Mouse (Mus musculus) MN1 (cell line): ENCODE data around the gene Rps6kb2.
A peak's percentile ranks its signal among the peaks of the same experiment; 100 is the strongest.

Experiments
- DNase-seq: peaks from one replicate; pipeline ENCODE4 v3.0.0-alpha.2; 2016; ENCODE audit warnings: low spot score

The Rps6kb2 gene

DNA sequence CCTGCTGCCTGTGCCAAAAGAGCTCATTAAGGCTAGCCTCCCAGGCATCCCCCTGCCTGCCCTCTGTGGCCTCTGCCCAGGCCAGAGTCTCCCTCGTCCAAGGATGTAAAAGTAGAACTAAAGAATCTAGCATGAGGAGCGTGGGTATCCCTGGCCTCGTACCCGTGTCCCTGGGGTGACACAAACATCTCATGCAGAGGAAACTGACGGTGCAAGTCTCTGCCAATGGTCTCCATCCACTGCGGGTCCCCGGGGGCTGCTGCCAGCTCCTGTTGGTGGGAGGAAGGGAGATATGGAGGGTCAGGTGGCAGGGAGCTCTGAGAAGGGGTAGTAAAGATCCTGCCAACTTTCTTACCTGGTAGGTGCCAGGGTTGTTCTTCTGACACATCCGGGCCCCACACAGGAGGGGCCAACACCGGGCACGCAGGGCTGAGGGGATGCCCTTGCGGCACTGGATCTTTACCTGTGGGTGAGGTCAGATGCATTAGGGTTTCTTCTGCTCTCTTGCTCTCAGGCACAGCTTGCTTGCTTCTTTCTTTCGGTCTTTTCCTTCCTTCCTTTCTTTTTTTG lies 26.0 kb upstream of the Rps6kb2 start:
- DNase-seq: no peak

DNA sequence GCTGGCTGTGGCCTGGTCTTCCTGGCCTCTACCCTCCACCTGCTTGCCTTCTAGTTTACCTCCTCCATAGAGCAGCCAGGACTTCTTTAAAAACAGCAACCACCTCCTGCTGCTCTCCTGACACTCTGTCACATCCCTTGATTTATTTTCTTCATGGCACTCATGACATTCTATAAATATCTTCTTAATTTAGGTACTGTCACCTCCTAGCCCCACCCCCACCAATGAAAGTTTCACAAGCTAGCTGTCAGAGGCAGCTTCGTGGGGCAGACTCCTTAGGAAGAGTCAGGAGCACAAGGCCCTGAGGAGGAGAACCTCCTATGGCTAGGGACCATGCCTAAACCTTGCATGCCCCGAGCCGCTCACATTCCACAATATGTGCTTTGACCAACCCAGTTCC lies 24.1 kb upstream of the Rps6kb2 start:
- DNase-seq: no peak

DNA sequence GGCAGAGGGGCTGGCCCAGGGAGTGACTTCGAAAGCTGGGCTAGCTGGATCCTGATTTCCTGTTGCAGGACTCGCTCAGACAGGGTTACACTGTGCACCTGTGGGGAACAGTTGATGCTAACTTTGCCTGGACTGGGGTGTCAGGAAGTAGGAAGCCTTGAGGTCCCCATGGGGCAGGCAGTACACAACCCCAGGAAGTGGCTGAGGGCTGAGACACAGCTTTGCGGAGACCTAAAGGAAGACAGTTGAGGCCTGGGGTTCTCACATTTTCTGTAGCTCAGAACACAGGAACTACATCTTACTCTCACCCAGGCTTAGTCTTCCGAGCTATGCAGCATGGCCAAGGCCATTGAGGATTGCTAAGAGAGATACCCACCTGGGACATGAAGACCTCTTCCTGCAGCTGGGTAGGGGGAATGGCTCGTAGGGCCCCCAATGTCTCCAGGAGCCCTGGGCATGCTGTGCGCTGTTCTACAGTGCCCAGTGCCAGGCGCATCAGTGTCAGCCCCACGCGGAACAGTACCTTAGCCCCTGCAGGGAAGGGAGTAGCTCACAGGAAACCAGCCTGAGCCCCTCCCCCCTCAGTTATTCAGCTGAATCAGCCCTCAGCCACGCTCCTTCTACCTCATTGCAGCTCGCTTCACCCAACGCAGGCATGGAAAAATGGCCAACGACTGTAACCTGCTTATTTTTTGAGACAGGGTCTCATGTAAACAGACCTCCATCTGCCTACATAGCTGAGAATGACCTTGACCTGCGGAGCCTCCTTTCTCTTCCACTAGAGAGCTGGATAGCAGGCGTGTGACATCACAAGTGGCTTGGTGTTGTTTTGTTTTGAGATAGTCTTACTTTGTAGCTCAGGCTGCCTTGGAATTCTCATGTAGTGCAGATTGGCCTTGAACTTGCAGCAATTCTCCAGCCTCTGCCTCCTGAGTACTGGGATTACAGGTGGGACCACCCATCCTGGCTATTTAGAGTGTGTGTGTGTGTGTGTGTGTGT lies 22.1 kb upstream of the Rps6kb2 start:
- no peak for DNase-seq

DNA sequence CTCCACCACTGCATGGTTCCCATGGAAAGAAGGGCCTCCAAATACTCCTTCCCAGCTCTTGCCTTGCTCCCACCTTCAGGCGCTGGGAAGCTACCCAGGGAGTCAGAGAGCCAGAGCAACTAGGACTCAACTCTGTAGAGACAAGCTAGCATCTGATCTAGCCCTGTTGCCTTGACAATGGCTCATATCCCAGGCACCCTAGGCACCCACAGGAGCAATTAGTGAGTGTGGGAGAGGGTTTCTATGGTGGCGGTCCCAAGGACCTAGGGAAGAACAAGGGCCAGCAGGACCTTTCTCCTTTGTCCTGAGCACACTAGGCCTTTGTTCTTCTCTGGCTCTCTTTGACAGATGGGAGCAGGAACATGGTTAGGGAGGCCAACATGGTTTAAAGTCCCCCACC lies 20.5 kb upstream of the Rps6kb2 start:
- DNase-seq: no peak

DNA sequence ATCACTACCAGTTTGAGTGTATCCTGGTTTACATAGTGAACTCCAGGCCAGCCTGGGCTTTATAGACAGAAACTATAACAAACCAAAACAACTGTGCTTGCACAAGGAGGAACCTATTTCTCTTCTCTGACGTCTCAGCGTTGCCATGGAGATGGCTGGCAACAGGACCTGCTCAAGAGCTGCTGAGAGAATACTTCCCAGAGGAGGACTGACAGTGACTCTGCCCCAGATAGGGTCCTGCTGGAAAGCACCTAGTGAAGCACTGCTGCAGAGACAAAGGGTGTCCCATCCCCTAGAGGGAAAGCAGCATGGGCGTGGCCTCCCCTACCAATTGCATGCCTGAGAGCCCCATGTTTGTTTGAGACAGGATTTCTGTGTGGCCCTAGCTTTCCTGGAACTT lies 18.7 kb upstream of the Rps6kb2 start:
- peak; percentile 58 for DNase-seq

DNA sequence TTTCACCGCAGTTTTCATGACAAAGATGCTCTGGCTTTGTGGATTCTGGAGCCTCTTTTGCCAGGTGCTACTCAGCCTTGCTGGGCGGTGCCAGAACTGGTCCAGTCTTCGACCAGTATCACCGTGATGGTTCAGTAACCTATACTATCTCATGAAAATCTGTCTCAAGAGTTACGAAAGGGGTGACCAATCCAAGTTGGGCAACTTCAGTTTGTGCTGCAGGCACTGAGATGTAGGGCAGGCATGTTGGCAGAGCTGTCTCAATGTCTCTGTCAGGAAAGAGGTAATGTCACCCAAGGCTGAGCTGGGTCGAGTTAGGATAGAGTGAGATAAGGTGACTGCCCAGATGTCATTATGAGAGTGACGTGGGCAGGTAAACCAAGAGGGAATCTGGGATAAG lies 17.3 kb upstream of the Rps6kb2 start:
- DNase-seq: no peak

DNA sequence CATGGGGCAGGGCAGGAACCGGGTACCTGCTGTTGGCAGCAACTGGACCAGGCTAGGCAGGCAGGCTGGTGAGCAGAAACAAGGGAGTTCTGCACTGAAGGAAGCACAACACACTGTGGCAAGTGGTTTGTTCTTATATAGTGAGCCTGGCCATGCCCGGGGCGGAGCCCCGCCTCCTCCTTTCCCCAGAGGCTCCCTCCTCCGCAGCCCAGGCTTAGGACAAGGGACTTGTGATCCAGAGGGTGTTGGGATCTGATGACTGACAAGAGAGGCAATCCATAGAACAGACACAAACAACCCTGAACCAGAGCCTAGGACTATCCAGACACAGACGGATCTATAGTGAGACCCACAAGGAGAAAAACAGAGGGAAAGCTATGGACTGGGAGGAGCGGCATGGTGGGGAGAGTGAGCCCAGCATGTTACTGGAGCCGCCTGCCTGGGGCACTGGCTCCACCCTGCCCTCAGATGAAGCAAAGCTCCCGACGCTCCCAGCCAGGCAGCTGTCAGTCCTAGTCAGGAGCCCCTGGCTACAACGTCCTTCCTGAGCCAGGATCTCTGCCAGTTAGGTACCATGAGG lies 12.3 kb upstream of the Rps6kb2 start, which contains the start of gene Carns1:
Carns1 (minus strand) TSS at position 112 of the 580 bp plus-strand sequence.
- DNase-seq: peak; percentile 59

DNA sequence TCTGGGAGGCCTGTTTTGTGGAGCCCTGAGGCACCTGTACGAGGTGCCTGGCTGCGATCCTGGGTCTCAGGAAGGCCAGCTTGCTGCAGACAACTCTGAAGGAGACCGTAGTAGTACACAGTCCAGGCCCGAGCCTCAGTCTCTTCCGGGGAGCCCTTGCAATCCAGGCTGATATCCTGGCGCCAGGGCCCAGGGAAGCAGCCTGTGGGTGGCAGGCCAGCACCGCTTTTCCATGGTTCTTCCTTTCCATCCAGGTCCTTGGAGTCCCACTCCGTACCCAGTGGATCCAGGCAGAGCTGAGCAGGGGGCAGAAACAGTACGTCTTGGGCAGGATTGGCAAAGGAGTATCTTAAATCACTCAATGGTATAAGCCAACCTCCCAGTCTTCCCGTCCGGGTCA lies 9.8 kb upstream of the Rps6kb2 start:
- DNase-seq: no peak

DNA sequence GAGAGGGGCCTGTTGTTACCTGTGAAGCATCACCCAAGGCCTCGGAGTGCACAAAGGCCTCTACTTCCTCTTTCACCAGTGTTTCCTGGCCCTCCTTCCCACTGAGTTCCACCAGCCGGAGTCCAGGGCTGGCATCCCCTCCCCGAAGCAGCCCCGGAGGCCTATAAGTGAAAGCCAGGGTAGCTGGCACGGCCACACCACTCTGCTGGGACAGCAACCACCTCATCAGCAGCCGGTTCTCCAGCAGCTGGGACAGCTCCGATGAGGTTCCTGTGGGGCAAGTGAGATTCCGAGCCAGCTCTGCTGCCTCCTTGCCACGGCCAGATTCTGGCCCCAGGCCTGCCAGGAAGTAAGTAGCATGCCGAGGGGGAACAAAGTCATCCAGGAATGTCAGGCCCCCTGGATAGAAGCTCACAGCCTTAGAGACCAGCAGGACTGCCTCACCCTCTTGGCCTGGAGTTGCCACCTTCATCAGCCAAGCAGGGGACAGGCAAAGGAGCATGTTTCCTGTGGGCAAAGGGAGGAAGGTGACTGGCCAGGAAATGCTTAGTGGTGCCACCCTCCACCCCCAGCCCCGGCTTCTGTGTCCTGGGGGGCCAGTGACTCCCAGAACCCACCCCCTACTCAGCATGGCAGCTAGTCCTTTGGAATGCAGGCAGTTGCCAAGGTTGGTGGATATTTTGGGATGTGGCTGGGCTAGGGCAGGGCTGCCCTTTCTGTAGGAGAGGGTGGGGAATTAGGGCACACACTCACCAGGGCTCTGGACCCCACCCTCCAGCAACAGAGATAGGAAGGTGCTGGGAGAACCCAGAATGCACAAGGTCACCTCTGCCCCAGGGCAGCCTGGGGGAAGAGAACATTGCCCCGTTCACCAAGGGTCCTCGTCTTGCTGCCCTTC lies 8.5 kb upstream of the Rps6kb2 start:
- no peak for DNase-seq

DNA sequence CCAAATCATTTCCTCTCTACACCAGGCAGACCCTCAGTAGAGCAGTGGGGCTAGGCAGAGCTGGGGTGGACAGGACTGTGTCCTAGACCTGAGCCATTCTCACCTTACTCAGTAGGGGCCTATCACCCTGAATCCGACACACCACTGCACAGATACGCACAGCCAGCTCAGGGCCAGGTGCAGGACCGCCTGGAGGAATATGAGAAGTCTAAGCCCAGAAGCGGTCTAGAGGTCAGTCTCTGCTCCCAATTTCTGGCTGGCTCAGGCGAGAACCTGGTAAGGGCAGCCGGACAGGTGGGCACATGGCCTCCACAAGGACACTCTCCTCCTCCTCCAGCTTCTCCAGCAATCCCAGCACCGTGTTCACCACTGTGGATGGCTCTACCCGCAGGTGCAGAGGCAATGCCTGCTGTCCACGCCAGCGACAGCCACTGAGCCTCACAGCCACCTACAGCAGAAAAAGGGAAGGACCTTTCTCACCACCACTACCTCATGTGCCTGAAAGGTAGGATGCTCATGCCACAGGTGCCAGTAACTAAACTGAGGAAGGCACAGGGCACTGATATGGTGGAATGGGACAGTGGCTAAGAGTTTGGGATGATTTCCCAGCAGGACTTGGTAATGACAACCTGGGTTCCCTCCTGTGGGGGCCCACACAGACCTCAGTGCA lies 7.7 kb upstream of the Rps6kb2 start:
- no peak for DNase-seq

DNA sequence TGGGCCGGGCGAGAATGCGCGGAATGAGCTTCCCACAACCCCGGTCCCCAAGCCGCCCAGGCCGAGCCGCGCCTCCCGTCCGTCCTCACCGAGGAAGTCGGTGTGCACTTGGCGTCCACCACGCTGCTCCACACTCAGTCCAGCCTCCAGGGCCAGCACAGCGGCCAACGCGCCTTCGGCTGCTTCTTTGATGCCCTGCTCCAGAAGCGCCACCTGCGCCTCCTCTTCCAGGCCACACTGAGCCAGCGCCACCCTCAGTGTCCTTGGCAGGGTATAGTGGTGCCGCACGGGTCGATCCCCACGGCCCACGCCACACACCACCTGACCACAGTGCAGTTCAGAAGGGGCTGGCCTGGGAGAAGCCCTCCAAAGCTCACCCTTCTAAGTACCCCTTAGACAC lies 6.7 kb upstream of the Rps6kb2 start:
- no peak for DNase-seq

DNA sequence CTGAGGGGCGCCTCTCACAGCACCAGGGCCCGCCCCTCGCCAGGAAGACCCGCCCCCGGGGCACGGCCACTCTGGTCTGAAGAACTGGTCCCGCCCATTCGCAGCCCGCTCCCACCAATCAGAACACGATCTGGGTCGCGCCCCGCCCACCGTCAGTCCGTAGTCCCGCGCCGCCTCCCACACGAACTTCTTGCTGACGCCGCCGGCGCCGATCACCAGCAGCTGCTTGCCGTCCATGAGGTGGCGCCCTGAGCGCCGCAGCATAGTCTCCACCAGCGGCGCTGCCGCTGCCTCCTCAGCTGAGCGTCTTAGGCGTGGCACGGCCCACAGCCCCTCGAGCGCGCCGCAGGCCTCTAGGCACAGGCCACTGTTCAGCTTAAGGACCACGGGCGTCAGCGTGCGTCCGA lies 6.2 kb upstream of the Rps6kb2 start:
- DNase-seq: peak; percentile 96

DNA sequence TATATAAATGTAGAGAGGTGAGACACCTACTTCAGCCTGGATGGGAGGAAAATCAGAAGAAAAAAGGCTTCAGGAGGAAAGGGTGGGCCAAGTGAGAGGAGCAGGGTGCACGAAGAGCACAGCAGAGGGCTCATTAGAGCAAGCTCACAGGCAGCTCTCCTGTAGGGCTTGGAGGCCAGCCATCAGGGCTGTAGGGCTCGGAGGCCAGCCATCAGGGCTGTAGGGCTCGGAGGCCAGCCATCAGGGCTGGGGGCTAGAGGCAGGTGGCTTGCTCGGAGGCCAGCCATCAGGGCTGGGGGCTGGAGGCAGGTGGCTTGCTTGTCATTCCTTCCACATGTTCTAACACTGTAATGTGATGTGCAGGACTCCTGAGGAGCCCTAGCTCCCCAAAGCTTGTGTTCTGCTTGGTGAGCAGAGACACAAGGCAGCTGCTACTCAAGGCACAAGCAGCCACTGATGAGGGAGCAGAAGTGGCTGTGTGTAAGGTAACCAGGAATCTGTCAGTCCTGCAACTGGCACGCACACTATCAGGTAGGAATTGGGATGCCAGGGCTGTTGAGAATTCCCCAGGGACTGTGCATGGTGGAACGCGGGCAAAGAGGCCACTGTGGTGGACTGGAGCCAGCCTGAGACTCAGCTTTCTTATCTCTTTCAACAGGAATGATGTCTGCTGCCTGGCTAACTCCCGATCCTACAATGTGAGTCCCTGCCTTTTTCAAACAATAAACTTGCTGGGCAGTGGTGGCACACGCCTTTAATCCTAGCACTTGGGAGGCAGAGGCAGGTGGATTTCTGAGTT lies 3.7 kb upstream of the Rps6kb2 start:
- peak; percentile 51 for DNase-seq

DNA sequence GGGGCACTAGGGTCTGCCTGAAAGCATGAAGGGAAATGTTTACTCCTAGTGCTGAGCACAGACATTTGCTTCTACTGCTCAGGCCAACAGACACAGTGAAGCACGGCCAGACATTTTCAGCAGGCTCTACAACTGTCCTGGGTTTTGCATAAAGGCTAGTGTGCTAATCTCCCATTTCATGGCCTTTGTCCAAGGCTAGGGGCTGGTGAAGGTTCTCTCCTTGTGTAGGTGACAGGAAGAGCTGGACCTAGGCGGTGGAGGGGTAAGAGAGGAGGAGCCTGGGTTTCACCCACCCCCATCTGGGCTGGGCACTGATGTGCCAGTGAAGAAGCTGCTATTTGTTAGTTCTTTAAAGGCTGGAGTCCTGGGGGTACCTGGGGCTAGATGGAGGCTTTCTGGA lies 1.6 kb upstream of the Rps6kb2 start:
- no peak for DNase-seq

DNA sequence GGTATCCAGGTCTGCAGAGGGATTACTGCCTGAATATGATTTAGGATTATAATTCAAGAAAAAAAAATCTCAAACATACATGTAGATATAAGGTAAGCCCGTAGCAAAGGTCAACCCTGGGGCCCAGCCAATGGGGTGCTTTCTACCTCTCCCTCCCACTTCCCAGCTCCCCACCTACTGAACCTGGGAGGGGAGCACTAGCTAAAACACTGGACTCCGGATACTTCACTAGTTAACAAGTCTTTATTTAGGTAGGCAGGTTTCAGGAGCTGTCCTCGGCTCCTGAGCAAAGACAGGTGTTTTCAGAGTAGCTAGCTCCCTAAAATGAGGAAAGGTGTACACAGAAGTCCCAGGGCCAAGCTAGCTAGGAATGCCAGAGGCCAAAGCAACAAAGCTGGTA lies 946 bp upstream of the Rps6kb2 start:
- DNase-seq: no peak

DNA sequence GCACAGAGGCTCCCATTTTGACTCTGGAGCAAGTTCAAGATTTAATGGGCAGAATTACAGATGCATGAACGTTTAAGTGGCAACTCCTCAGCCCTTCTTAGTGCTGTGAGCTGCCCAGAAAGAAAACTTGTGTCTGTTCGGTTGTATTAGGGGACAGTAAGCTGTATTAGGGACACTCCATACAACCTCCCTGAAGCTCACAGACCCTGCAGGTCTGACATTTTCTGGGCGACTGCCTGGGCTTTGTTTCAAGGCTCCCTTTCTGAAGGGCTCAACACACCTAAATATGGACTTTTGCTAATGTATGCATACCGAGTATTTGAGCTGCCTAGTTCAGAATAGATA lies 361 bp upstream of the Rps6kb2 start:
- DNase-seq: no peak

DNA sequence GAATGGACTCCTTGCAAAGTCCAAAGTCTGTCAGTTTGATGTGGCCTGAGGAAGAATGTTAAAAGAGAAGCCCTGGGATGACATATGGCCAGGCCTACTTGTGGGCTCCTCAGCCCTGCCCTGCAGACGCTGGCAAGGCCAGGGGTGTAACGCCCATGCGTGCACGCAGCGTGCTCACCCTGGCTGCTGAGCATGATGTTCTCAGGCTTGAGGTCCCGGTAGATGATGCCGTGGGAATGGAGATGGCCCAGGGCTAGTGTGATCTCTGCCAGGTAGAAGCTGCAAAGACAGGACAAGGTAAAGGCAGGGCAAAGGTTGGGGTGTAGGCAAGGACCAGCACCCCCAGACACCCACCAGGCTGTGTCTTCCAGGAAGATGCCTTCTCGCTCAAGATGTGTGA lies 4.1 kb downstream of the Rps6kb2 start:
- DNase-seq: no peak

DNA sequence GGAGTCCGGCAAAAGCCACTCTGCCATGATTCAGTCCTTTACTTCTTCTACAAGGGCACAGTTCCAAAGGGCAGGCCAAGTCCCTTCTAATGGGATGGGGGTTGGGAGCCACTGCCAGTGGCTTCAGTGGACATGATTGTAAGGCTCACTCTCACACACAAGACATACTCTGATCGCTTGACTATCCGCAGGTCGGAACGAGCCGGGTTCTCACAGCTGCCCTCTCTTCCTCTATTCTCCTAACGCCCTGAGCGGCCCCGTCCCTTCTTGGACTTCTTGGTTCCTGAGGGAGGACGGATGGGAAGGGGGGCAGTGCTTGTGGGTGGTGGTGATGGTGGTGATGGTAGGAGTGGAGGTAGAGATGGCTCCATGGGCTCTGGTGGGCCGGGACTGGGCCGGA lies 6.4 kb downstream of the Rps6kb2 start:
- DNase-seq: no peak

DNA sequence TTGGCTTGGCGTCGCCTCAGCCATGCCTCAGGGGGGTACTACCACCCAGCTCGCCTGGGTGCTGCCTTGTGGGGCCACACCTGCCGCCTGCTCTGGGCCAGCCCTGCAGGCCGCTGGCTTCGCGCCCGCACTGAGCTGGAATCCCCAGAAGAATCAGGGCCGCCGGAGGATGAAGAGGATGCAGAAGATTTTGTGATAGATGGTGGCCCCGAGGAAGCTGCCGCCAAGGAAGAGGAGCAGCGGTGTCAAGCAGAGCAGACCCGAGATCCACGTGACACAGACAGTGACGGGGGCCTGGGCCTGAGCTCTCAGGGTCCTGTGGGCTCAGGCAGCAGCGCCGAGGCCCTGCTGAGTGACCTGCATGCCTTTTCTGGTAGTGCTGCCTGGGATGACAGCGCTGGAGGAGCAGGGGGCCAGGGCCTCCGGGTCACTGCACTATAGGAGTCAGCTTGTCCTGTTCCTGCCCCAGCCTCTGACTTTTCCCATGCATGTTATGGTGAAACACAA lies 7.0 kb downstream of the Rps6kb2 start:
- no peak for DNase-seq

DNA sequence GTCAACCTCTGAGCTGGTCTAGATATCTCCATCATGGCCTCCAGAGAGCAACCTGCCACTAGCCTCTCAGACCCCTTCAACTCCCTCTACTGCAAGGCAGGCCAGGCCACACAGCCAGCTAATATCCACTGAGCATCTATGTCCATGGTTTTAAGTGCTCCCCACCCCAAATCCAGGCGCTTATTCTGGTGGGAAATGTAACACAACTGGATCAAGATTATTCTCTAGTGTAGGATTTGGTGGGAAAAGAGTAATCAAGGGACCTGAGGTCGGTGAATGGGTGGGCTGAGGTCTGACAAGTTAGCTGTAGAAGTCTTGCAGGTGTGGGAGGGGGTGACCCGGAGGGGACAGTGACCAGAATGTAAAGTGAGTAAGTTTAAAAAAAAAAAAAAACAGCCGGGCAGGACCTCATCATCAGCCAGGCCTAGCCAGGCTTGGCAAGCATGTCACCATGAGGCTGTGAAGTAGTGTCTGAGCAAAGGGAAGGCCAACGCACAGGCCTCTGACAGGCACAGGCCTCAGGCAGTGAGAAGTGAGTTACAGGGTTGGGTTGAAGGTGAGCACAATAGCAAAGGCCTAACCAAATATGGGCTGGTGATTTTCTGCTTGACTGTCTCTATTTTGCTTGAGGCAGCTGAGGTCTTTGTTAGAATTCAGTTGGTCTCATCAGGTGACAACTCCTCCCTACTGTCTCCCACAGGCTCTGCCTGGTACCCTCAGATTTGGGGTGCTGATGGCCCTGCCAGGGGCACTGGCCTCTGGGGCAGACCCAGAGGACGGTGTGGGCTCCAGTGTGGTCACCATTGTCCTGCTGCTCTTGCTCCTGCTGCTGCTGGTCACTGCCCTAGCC lies 7.7 kb downstream of the Rps6kb2 start:
- DNase-seq: no peak
